Mouse (Mus musculus) spleen, adult 2 months (tissue): Measurements from ENCODE around the gene Clint1. TPM values are rescaled to one million over a fixed set of nuclear protein-coding genes. Genes with fewer than 3 reads are reported as not detected.

Source experiments
- DNase-seq, 2 experiments: peaks; one replicate each; pipeline versions ENCODE4 v3.0.0 to v3.0.0-alpha.2; 2012 to 2021; ENCODE audit warnings: low spot score in 2 of 2, low read depth in 1 of 2
- H3K27ac ChIP-seq: fragments of 200-500 bp; 2 replicates; pipeline ENCODE4 v1.5.1; 2012; ENCODE audit warnings: low read length, inconsistent platforms; ENCODE audit not compliant: insufficient read depth
- H3K27me3 ChIP-seq: fragments of 200-500 bp; 2 replicates; pipeline ENCODE4 v1.6.1; 2012; ENCODE audit warnings: mild to moderate bottlenecking, moderate library complexity, low read length, inconsistent platforms; ENCODE audit not compliant: control insufficient read depth, insufficient read depth
- H3K36me3 ChIP-seq: fragments of 200-500 bp; 2 replicates; pipeline ENCODE4 v1.6.1; 2012; ENCODE audit warnings: mild to moderate bottlenecking, low read length, inconsistent platforms; ENCODE audit not compliant: control insufficient read depth, insufficient read depth
- H3K4me1 ChIP-seq: fragments of 200-500 bp; 2 replicates; pipeline ENCODE4 v1.6.1; 2011; ENCODE audit warnings: inconsistent platforms; ENCODE audit not compliant: control insufficient read depth, insufficient read depth, insufficient read length
- H3K4me3 ChIP-seq: fragments of 200-500 bp; 2 replicates; pipeline ENCODE4 v1.5.1; 2011; ENCODE audit warnings: mild to moderate bottlenecking, inconsistent platforms; ENCODE audit not compliant: insufficient read depth, insufficient read length; ENCODE audit errors: extremely low read depth
- CTCF ChIP-seq: fragments of 200-500 bp; IDR thresholded peaks from 2 replicates; pipeline ENCODE4 v1.5.1; 2011; ENCODE audit warnings: mild to moderate bottlenecking, inconsistent platforms; ENCODE audit not compliant: insufficient read depth, insufficient read length, insufficient replicate concordance; ENCODE audit errors: extremely low read depth
- POLR2A ChIP-seq: fragments of 200-500 bp; IDR thresholded peaks from 2 replicates; pipeline ENCODE4 v1.6.1; 2011; ENCODE audit warnings: low read depth, low read length, inconsistent platforms
- WGBS: fragments of 180-500 bp; shearing (Covaris S2); methylation state at CpG from one replicate; pipeline ENCODE4 v1.1.7; 2018; 5-methylcytosine and 5-hydroxymethylcytosine counted together
- polyA plus RNA-seq: library from polyadenylated mRNA; depleted of rRNA; stranded (reverse); fragments of >200 nt; gene quantifications from 2 replicates; pipeline ENCODE4 v1.2.3, GENCODE M21; 2012

Gene Clint1
- polyA plus RNA-seq, 1 experiment: 41.1 TPM

DNA sequence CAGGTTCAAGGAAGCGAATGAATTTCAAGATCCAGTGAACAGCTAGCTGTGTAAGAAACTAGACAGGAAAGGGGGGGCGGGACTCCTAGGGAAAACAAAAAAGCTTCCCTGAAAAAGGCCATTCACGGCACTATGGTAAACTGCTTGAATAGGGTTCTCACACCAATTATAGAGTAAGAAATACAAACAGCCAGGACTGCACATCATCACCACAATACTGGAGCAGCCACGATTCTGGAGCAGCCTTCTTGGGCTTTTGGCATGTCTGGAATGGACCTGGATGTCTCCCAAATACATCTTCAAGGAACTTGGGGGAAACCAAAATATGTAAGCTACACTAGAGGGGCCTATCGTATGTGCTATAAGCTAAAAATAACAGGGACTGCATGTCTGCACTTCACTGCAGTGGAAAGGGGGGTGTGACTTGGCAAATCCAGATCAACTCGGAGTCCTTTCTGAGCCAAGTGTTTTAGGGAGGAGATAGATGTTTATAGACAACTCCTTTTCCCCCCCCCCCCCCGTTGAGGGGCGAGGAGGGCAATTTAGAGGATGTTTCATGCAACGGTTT lies 21.0 kb upstream of the Clint1 start:
- no peak overlapping the region for H3K27ac ChIP-seq
- WGBS: 79% methylated on average over 9 of the region's 9 CpGs
- H3K4me1 ChIP-seq: no peaks in the 10 kb centered on the region
- no peaks in the 10 kb centered on the region for H3K27me3 ChIP-seq
- no peak for DNase-seq
- H3K4me3 ChIP-seq: no peak overlapping the region
- TF ChIP-seq POLR2A (no peak), CTCF (no peak)
- no peaks in the 10 kb centered on the region for H3K36me3 ChIP-seq

DNA sequence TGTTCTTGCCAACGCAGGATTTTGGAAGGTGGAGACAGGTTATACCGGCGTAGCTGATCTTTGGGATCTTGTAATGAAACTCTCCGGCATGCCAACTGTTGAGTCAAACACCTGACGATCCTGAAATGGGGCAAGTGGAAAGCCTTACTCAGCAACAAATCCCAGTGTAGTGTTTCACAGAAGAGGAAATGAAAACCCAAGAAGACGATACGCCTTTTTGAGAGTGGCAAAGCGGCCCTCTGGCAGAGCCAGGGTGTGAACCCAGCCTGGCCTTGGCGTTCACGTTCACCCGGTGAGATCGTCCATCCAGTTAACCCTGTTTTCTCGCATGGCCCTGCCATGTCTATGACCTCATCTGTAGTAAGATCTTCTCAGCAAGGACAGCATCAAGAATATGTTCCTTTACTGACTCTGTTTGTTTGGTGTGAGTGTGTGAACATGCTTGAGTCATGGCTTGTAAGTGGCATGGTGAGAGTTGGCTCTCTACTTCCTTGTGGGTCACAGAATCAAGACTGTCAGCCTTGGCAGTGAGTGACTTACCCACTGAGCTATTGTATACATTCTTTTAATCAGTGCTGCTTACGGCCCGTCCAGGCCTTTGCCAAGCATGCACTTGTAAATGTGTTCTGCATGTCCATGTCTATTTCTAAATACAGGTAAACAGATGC lies 20.2 kb upstream of the Clint1 start:
- no peak for TF ChIP-seq CTCF
- TF ChIP-seq POLR2A: no peak
- H3K36me3 ChIP-seq: no peaks in the 10 kb centered on the region
- no peaks in the 10 kb centered on the region for H3K4me1 ChIP-seq
- H3K4me3 ChIP-seq: no peak overlapping the region
- 87% methylated on average over 15 of the region's 15 CpGs for WGBS
- H3K27ac ChIP-seq: no peak overlapping the region
- H3K27me3 ChIP-seq: no peaks in the 10 kb centered on the region
- DNase-seq: no peak

DNA sequence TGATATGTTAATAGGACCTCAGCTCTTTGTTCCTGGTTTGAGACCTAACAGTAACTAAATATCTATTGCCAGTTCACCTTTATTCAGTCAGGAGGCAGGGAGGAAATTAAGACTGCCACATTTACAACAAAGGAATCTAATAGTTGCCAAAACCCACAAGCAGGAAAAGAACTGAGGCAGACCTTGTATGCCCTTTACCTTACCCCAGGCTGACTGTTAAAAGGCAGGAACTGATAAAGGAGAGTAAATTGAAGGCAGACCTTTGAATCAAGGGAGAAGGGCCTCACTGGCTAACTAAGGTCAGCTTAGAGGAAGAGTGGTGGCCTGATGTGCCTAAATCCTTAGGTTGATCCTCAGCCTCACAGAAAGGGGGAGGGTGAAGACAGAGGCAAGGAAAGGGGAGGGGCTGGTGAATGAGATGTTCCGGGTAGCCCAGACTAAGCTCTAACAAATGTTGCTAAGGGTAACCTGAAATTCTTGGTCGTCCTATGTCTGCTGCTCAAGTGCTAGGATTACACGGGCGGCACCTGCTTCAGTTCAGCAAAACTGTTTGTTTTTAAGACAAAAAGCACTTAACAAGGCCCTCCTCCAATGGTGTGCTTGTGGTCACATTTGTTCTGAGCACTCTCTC lies 16.1 kb upstream of the Clint1 start:
- Histone ChIP-seq H3K4me1 (no peaks in the 10 kb centered on the region), H3K27ac (no peak overlapping the region)

DNA sequence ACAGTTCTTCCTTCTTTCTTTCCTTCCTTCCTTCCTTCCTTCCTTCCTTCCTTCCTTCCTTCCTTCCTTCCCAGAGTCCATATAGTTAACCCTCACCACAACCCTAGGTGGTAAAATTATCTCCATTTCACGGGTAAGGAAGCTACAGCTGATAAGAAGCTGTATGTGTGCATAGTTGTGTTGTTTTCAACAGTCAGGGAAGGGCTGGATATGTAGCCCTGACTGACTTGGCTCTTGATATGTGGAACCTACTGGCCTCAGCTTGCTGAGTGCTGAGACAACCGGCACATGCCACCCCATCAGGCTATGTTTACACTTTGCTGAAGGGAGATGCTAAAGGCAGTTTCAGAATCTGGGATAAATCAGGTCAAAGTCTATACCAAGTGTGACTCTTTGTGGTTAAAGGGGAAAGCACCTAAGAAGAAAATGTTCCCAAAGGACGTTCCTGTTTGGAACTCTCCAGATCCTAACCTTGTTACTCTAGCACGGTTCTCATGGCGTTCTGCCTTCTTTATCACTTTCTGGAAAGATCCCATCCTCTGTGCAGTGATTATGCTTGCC lies 14.5 kb upstream of the Clint1 start:
- no peak overlapping the region for H3K27ac ChIP-seq
- no peak overlapping the region for H3K4me3 ChIP-seq
- no peaks in the 10 kb centered on the region for H3K4me1 ChIP-seq
- no peak for DNase-seq
- H3K27me3 ChIP-seq: no peaks in the 10 kb centered on the region
- WGBS: 75% methylated on average over 5 of the region's 5 CpGs
- no peak for TF ChIP-seq POLR2A
- no peak for TF ChIP-seq CTCF
- no peaks in the 10 kb centered on the region for H3K36me3 ChIP-seq

More for the DNA sequence above, 16.1 kb upstream of the Clint1 start:
- no peaks in the 10 kb centered on the region for H3K27me3 ChIP-seq
- H3K36me3 ChIP-seq: no peaks in the 10 kb centered on the region
- no peak for DNase-seq
- no peak overlapping the region for H3K4me3 ChIP-seq
- 71% methylated on average over 4 of the region's 4 CpGs for WGBS
- TF ChIP-seq POLR2A (no peak), CTCF (no peak)

DNA sequence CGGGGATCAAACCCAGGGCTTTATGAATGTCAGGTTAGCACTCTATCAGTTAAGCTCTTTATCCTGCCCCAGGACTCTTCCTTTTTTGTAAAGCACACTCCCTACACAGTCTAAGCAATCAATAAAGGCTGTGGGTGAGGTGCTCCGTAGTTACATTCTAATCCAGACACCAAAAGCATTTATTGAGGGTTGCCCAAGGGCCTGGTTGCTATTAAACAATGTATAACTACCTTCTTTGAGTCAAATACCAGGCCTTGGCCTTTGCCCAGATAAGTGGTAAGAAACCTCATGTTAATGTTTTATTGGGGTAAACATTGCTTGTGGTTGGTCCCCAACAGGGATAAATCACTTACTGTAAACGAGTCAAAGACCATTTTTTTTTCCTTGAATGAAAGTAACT lies 13.4 kb upstream of the Clint1 start:
- 83% methylated on average over 3 of the region's 3 CpGs for WGBS
- H3K4me3 ChIP-seq: no peak overlapping the region
- no peaks in the 10 kb centered on the region for H3K27me3 ChIP-seq
- DNase-seq: no peak
- no peak overlapping the region for H3K27ac ChIP-seq
- no peaks in the 10 kb centered on the region for H3K36me3 ChIP-seq
- H3K4me1 ChIP-seq: no peaks in the 10 kb centered on the region
- TF ChIP-seq POLR2A (no peak), CTCF (no peak)

DNA sequence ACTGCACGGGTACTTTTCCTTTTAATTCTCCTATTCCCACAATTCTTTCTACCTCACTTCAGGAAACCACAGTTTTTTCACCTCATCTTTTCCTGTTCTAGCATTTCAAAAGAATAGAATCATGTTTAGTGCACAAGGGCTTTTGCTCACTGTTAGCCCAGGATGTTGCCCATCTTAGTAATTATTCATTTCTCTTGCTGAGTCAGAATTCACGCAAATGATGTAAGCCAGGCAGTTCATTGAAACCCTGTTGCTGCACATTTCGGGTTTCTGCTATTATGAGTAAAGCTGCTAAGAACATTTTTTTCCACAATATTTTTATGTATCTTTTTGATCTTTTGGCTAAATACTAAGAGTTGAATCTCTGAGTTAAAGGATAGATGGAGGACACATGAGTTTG lies 11.5 kb upstream of the Clint1 start:
- TF ChIP-seq CTCF (no peak), POLR2A (no peak)
- no peak overlapping the region for H3K4me3 ChIP-seq
- WGBS: 69% methylated on average over 3 of the region's 3 CpGs
- no peak for DNase-seq
- H3K4me1 ChIP-seq: no peaks in the 10 kb centered on the region
- H3K27me3 ChIP-seq: no peaks in the 10 kb centered on the region
- no peak overlapping the region for H3K27ac ChIP-seq
- H3K36me3 ChIP-seq: no peaks in the 10 kb centered on the region

DNA sequence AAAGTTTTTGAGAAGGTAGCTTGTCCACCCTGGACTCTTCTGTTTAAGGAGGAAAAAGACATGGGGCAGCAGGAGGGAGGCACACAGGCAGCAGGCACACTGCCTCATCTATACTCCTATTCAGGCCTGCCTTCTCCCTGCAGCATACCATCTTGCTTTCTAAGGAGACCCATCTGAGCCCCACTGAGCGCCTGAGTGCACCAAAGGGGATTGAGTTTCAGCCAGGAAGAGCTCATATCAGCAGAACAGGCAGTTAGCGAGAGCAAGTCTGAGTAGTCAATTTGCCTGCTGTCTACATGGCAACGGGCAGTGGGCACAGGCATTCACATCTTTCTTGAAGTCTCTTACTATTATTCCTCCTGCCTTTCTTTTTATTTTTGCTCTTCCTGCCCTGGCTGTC lies 5.8 kb upstream of the Clint1 start:
- Histone ChIP-seq H3K4me3 (no peak overlapping the region), H3K36me3 (no peaks in the 10 kb centered on the region), H3K27me3 (no peaks in the 10 kb centered on the region), H3K27ac (no peak overlapping the region), H3K4me1 (peaks cover 7% of the 10 kb centered on the region; the same call in 1 of the 2 replicates)
- DNase-seq: no peak
- no peak for TF ChIP-seq POLR2A
- TF ChIP-seq CTCF: no peak
- WGBS: 70% methylated on average over 3 of the region's 3 CpGs
